Mouse (Mus musculus): Measurements from ENCODE around the gene Ror2.

- TF ChIP-seq POLR2A (IDR thresholded peaks at IDR 0.05; ENCODE audit: low read depth, low read length) = no peak
- no peak for TF ChIP-seq CTCF (IDR thresholded peaks at IDR 0.05; ENCODE audit: extremely low read depth, insufficient read length, insufficient replicate concordance, low read depth, low read length)
These were observed 155.4 kb downstream of the Ror2 start for GRCm38 (mm10) chr13:53130567-53130966.

Measured in small intestine, adult 2 months (tissue).